Mouse (Mus musculus) E14TG2a.4 (cell line): ENCODE results near the gene Prss48.
"Not testable (repeated sequence)": the region's sequence is repeated elsewhere in the genome, so short reads cannot be mapped to it uniquely, and the experiment has no call there.

Source experiments
- H3K27me3 ChIP-seq: 2 replicates; pipeline ENCODE4 v1.6.1; 2014; ENCODE audit warnings: low read length, control low read depth; ENCODE audit not compliant: insufficient read depth
- H3K36me3 ChIP-seq: 2 replicates; pipeline ENCODE4 v1.6.1; 2014; ENCODE audit warnings: low read length, control low read depth; ENCODE audit not compliant: insufficient read depth
- H3K4me1 ChIP-seq: replicated peaks from 2 replicates; pipeline ENCODE4 v1.6.1; 2014; ENCODE audit warnings: low read depth, low read length, control low read depth
- H3K4me3 ChIP-seq: replicated peaks from 2 replicates; pipeline ENCODE4 v1.5.1; 2014; ENCODE audit warnings: mild to moderate bottlenecking, low read length
- H3K9me3 ChIP-seq: 2 replicates; pipeline ENCODE4 v1.6.1; 2014; ENCODE audit warnings: low read length, control low read depth
- CTCF ChIP-seq: conservative IDR thresholded peaks from 2 replicates; pipeline ENCODE4 v1.5.1; 2014; ENCODE audit warnings: low read length
- NANOG ChIP-seq: IDR thresholded peaks from 2 replicates; pipeline ENCODE4 v1.6.1; 2014; ENCODE audit warnings: borderline replicate concordance, low read length, mixed read lengths
- POU5F1 ChIP-seq: IDR thresholded peaks from 2 replicates; pipeline ENCODE4 v1.6.1; 2014; ENCODE audit warnings: low read length, borderline replicate concordance

The Prss48 gene

GRCm38 (mm10) chr3:85991802-85992156 lies 10.5 kb downstream of the Prss48 start:
- Histone ChIP-seq H3K9me3 (no peaks in the 10 kb centered on the region), H3K27me3 (no peaks in the 10 kb centered on the region), H3K4me1 (peaks cover 47% of the 10 kb centered on the region), H3K4me3 (peak overlapping the region; percentile 23; the same call in 1 of the 2 replicates), H3K36me3 (0 out of 2 replicates have a peak, but pooled peaks cover 10% of the 10 kb centered on the region)
- TF ChIP-seq NANOG = no peak
- TF ChIP-seq CTCF = no peak
- no peak for TF ChIP-seq POU5F1

GRCm38 (mm10) chr3:85991140-85991801 lies 11.0 kb downstream of the Prss48 start:
- Histone ChIP-seq H3K4me3 (0 out of 2 replicates have a peak overlapping the region, but pooled peaks have one; percentile 23), H3K36me3 (0 out of 2 replicates have a peak, but pooled peaks cover 10% of the 10 kb centered on the region), H3K4me1 (peaks cover 47% of the 10 kb centered on the region), H3K9me3 (no peaks in the 10 kb centered on the region), H3K27me3 (no peaks in the 10 kb centered on the region)
- TF ChIP-seq CTCF = no peak
- TF ChIP-seq NANOG = no peak
- TF ChIP-seq POU5F1 = no peak

GRCm38 (mm10) chr3:85987225-85987624 lies 15.1 kb downstream of the Prss48 start:
- Histone ChIP-seq H3K9me3 (no peaks in the 10 kb centered on the region), H3K36me3 (0 out of 2 replicates have a peak, but pooled peaks cover 10% of the 10 kb centered on the region), H3K27me3 (no peaks in the 10 kb centered on the region), H3K4me3 (no peak overlapping the region), H3K4me1 (peaks cover 26% of the 10 kb centered on the region)
- TF ChIP-seq NANOG (no peak), CTCF (no peak), POU5F1 (no peak)

GRCm38 (mm10) chr3:85984537-85984936 lies 17.8 kb downstream of the Prss48 start:
- Histone ChIP-seq H3K9me3 (no peaks in the 10 kb centered on the region), H3K36me3 (peaks cover 10% of the 10 kb centered on the region; the same call in 1 of the 2 replicates), H3K27me3 (no peaks in the 10 kb centered on the region), H3K4me3 (no peak overlapping the region), H3K4me1 (peaks cover 21% of the 10 kb centered on the region)
- TF ChIP-seq CTCF = no peak

- H3K9me3 ChIP-seq, H3K36me3 ChIP-seq, H3K27me3 ChIP-seq, H3K4me3 ChIP-seq: not testable (repeated sequence)
- peaks cover 45% of the 10 kb centered on the region for H3K4me1 ChIP-seq
These were observed 20.5 kb downstream of the Prss48 start for GRCm38 (mm10) chr3:85981761-85982160.

GRCm38 (mm10) chr3:85980036-85980435 lies 22.3 kb downstream of the Prss48 start:
- Histone ChIP-seq H3K4me3 (no peak overlapping the region), H3K9me3 (no peaks in the 10 kb centered on the region), H3K27me3 (no peaks in the 10 kb centered on the region), H3K4me1 (peaks cover 45% of the 10 kb centered on the region), H3K36me3 (peaks cover 8% of the 10 kb centered on the region)
- TF ChIP-seq CTCF = no peak
- no peak for TF ChIP-seq NANOG
- TF ChIP-seq POU5F1 = no peak

- Histone ChIP-seq H3K36me3 (peaks cover 9% of the 10 kb centered on the region), H3K4me1 (peaks cover 75% of the 10 kb centered on the region), H3K27me3 (no peaks in the 10 kb centered on the region), H3K4me3 (no peak overlapping the region), H3K9me3 (no peaks in the 10 kb centered on the region)
- TF ChIP-seq POU5F1 = no peak
- TF ChIP-seq NANOG = no peak
- no peak for TF ChIP-seq CTCF
These were observed 27.8 kb downstream of the Prss48 start for GRCm38 (mm10) chr3:85974451-85974850.

GRCm38 (mm10) chr3:85973376-85974140 lies 28.7 kb downstream of the Prss48 start:
- no peak for TF ChIP-seq CTCF
- no peak for TF ChIP-seq NANOG
- Histone ChIP-seq H3K4me3 (no peak overlapping the region), H3K36me3 (peaks cover 9% of the 10 kb centered on the region), H3K9me3 (no peaks in the 10 kb centered on the region), H3K27me3 (no peaks in the 10 kb centered on the region), H3K4me1 (peaks cover 66% of the 10 kb centered on the region)

GRCm38 (mm10) chr3:85971599-85971975 lies 30.7 kb downstream of the Prss48 start:
- H3K27me3 ChIP-seq = no peaks in the 10 kb centered on the region
- TF ChIP-seq NANOG (no peak), POU5F1 (no peak), CTCF (no peak)
- no peaks in the 10 kb centered on the region for H3K9me3 ChIP-seq
- H3K4me3 ChIP-seq = peak overlapping the region; percentile 88
- peaks cover 51% of the 10 kb centered on the region for H3K4me1 ChIP-seq
- H3K36me3 ChIP-seq = peaks cover 4% of the 10 kb centered on the region
